Mouse (Mus musculus): ENCODE results near the gene Zfyve28. TPM values are rescaled to one million over a fixed set of nuclear protein-coding genes. Genes with fewer than 3 reads are reported as not detected.

The Zfyve28 gene
- polyA plus RNA-seq, 2 experiments: 0.07 TPM; not detected in 1

DNA sequence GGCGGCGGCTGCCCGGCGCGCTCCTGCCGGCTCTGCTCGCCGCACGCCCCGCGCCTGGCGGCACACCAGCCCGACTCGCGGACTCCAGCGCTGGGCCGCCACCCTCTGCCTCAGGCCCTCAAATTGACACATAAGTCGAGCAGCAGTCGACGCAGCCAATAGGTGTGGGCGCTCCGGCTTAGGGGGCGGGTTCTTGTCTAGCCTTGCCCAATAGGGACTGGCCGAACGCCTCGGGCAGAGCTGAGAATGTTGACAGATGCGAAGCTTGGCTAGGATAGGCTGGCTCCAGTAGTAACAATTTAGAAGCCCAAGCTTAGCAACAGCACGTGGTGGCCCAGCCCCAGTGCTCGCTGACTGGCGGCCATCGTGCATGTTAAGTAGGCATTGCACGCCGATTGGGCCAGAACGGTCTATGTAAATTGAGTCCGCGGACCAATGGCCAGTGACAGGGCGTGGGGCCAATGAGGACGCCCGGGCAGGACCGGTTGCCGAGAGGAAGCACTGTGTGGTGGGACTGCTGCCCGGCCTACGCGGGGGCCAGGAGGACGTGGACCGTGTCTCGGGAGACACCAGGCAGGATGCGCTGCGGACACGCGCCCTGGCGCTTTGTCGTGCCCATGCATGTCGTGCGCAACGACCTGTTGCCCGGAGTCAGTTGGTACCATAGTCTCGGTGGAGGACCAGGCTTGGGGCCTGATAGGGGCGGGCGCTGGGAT, 100.5 kb downstream of the Zfyve28 start, which contains the start of gene Mxd4:
Gene Mxd4, minus strand, starts transcription at position 120 of the 716 bp plus-strand sequence.
- TF ChIP-seq EP300 (IDR thresholded peaks at IDR 0.05; ENCODE audit: low read depth): no peak
- 0 out of 2 replicates have a peak, but pooled peaks have one; percentile 10 for TF ChIP-seq CTCF (IDR thresholded peaks at IDR 0.05; ENCODE audit: low read depth)
- DNase-seq (ENCODE audit: low read depth in 3 of 3, low spot score in 3 of 3): peak; percentile 95 to 96 (median 96)
- Histone ChIP-seq H3K4me1 (replicated peaks; ENCODE audit: control insufficient read depth in 2 of 2, insufficient read depth in 2 of 2, low read length in 1 of 2) (peaks cover 7 to 12% of the 10 kb centered on the region in 2 experiments), H3K9ac (replicated peaks) (peak within 1 kb of the TSS; percentile 66), H3K27me3 (ENCODE audit: control insufficient read depth, insufficient read depth, low read length) (no peaks in the 10 kb centered on the region), H3K9me3 (ENCODE audit: control insufficient read depth, low read length) (no peaks in the 10 kb centered on the region), H3K4me3 (ENCODE audit: insufficient read depth in 1 of 2, low read depth in 2 of 2, low read length in 2 of 2) (peak within 1 kb of the TSS; percentile 76 to 83), H3K36me3 (replicated peaks; ENCODE audit: control insufficient read depth, insufficient read depth, low read depth) (no peaks in the 10 kb centered on the region), H3K4me2 (ENCODE audit: low read depth) (peak within 1 kb of the TSS; percentile 99), H3K27ac (peak within 1 kb of the TSS; percentile 49)
- peak; percentile 96 for ATAC-seq (ENCODE audit: insufficient read depth)
- 0% methylated on average over 60 of the region's 60 CpGs for WGBS (ENCODE audit: insufficient replicate concordance)

GRCm38 (mm10) chr5:34186961-34187391, 101.3 kb downstream of the Zfyve28 start:
- ATAC-seq (ENCODE audit: insufficient read depth): peak; percentile 13; the same call in 1 of the 2 replicates
- Histone ChIP-seq H3K4me1 (replicated peaks; ENCODE audit: control insufficient read depth in 2 of 2, insufficient read depth in 2 of 2, low read length in 1 of 2) (peaks cover 7 to 12% of the 10 kb centered on the region in 2 experiments), H3K4me2 (ENCODE audit: low read depth) (peak overlapping the region; percentile 99), H3K9ac (replicated peaks) (peak overlapping the region; percentile 66), H3K4me3 (ENCODE audit: insufficient read depth in 1 of 2, low read depth in 2 of 2, low read length in 2 of 2) (peak overlapping the region; percentile 76 to 83), H3K27me3 (ENCODE audit: control insufficient read depth, insufficient read depth, low read length) (no peaks in the 10 kb centered on the region), H3K27ac (no peak overlapping the region; the same call in 1 of the 2 replicates), H3K36me3 (replicated peaks; ENCODE audit: control insufficient read depth, insufficient read depth, low read depth) (no peaks in the 10 kb centered on the region), H3K9me3 (ENCODE audit: control insufficient read depth, low read length) (no peaks in the 10 kb centered on the region)
- peak in 2 of 3 experiments; percentile 17 to 19 for DNase-seq (ENCODE audit: low read depth in 3 of 3, low spot score in 3 of 3)
- TF ChIP-seq EP300 (IDR thresholded peaks at IDR 0.05; ENCODE audit: low read depth): no peak
- TF ChIP-seq CTCF (IDR thresholded peaks at IDR 0.05; ENCODE audit: low read depth): no peak
- under 1% methylated on average over 41 of the region's 46 CpGs for WGBS (ENCODE audit: insufficient replicate concordance)

DNA sequence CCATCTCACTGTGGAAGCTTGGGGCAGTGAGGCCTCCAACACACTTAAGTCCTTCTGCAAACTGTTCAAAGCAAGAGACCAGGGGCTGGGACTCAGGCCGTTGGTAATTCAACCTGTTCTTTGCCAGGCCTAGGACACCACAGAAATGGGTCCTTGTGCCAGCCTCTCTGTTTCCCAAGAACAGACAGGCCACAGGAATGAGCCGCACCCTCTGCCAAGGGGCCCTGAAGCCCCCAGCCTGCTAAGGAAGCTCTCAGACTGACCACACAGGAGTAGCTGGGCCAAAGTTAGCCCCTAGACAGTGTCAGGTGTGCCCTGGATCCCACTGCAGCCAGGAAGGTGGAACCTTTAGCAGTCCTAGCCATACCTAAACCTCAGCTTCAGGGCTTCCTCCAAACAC, 101.9 kb downstream of the Zfyve28 start:
- H3K9ac ChIP-seq (replicated peaks): no peak overlapping the region
- H3K4me1 ChIP-seq (replicated peaks; ENCODE audit: control insufficient read depth in 2 of 2, insufficient read depth in 2 of 2, low read length in 1 of 2): peaks cover 7 to 12% of the 10 kb centered on the region in 2 experiments
- no peak for DNase-seq (ENCODE audit: low read depth in 3 of 3, low spot score in 3 of 3)
- no peak for ATAC-seq (ENCODE audit: insufficient read depth)
- no peaks in the 10 kb centered on the region for H3K27me3 ChIP-seq (ENCODE audit: control insufficient read depth, insufficient read depth, low read length)
- 61% methylated on average over 2 of the region's 2 CpGs for WGBS (ENCODE audit: insufficient replicate concordance)
- H3K4me3 ChIP-seq (ENCODE audit: insufficient read depth in 1 of 2, low read depth in 2 of 2, low read length in 2 of 2): peak overlapping the region; percentile 76 to 83
- H3K9me3 ChIP-seq (ENCODE audit: control insufficient read depth, low read length): no peaks in the 10 kb centered on the region
- H3K27ac ChIP-seq: no peak overlapping the region
- peak overlapping the region; percentile 99 for H3K4me2 ChIP-seq (ENCODE audit: low read depth)
- TF ChIP-seq CTCF (IDR thresholded peaks at IDR 0.05; ENCODE audit: low read depth) (no peak), EP300 (IDR thresholded peaks at IDR 0.05; ENCODE audit: low read depth) (no peak)
- H3K36me3 ChIP-seq (replicated peaks; ENCODE audit: control insufficient read depth, insufficient read depth, low read depth): no peaks in the 10 kb centered on the region

DNA sequence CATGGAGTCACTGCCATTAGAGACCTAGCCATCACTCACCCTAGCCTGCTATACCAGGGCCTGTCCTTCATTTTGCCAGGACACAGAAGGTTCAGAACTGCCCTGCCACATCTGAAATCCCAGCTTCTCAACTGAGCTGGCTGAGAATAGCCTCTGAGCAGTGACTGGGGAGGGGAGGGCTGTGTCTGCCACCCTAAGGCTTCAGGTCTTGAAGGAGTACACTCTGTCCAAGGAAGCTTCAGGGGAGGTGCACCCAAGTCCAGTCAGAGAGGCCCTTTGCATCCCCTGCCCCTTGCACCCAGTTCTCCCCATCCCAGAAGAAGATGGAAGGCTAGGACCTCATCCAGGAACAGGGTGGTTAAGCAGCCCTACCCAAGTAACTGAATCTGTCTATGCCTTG, 102.5 kb downstream of the Zfyve28 start:
- Histone ChIP-seq H3K9me3 (ENCODE audit: control insufficient read depth, low read length) (no peaks in the 10 kb centered on the region), H3K4me1 (replicated peaks; ENCODE audit: control insufficient read depth in 2 of 2, insufficient read depth in 2 of 2, low read length in 1 of 2) (peaks cover 7 to 12% of the 10 kb centered on the region in 2 experiments), H3K4me3 (ENCODE audit: insufficient read depth in 1 of 2, low read depth in 2 of 2, low read length in 2 of 2) (no peak overlapping the region), H3K27ac (no peak overlapping the region), H3K9ac (replicated peaks) (no peak overlapping the region), H3K36me3 (replicated peaks; ENCODE audit: control insufficient read depth, insufficient read depth, low read depth) (no peaks in the 10 kb centered on the region), H3K27me3 (ENCODE audit: control insufficient read depth, insufficient read depth, low read length) (no peaks in the 10 kb centered on the region), H3K4me2 (ENCODE audit: low read depth) (no peak overlapping the region; the same call in 1 of the 2 replicates)
- no peak for DNase-seq (ENCODE audit: low read depth in 3 of 3, low spot score in 3 of 3)
- no peak for ATAC-seq (ENCODE audit: insufficient read depth)
- TF ChIP-seq CTCF (IDR thresholded peaks at IDR 0.05; ENCODE audit: low read depth) (no peak), EP300 (IDR thresholded peaks at IDR 0.05; ENCODE audit: low read depth) (no peak)

- TF ChIP-seq CTCF (IDR thresholded peaks at IDR 0.05; ENCODE audit: low read depth): no peak
- Histone ChIP-seq H3K4me2 (ENCODE audit: low read depth) (no peak overlapping the region), H3K36me3 (replicated peaks; ENCODE audit: control insufficient read depth, insufficient read depth, low read depth) (no peaks in the 10 kb centered on the region), H3K9ac (replicated peaks) (no peak overlapping the region), H3K9me3 (ENCODE audit: control insufficient read depth, low read length) (no peaks in the 10 kb centered on the region), H3K27ac (no peak overlapping the region), H3K27me3 (ENCODE audit: control insufficient read depth, insufficient read depth, low read length) (no peaks in the 10 kb centered on the region), H3K4me3 (ENCODE audit: insufficient read depth in 1 of 2, low read depth in 2 of 2, low read length in 2 of 2) (no peak overlapping the region), H3K4me1 (replicated peaks; ENCODE audit: control insufficient read depth in 2 of 2, insufficient read depth in 2 of 2, low read length in 1 of 2) (peaks cover 7 to 12% of the 10 kb centered on the region in 2 experiments)
- 71% methylated on average over 1 of the region's 1 CpGs for WGBS (ENCODE audit: insufficient replicate concordance)
- ATAC-seq (ENCODE audit: insufficient read depth) (no peak), DNase-seq (ENCODE audit: low read depth in 3 of 3, low spot score in 3 of 3) (no peak)
Measured at GRCm38 (mm10) chr5:34185051-34185580, 103.1 kb downstream of the Zfyve28 start.
